Mouse (Mus musculus) layer of hippocampus, postnatal 14 days (tissue): ENCODE results near the gene Selenof. TPM values are rescaled to one million over a fixed set of nuclear protein-coding genes. Genes with fewer than 3 reads are reported as not detected.
A peak's percentile ranks its signal among the peaks of the same experiment; 100 is the strongest.
"Not testable (repeated sequence)": the region's sequence is repeated elsewhere in the genome, so short reads cannot be mapped to it uniquely, and the experiment has no call there.

Source experiments
- DNase-seq, 2 experiments: peaks; one replicate each; pipeline ENCODE4 v3.0.0; 2021 to 2022; ENCODE audit warnings: low spot score in 2 of 2, mixed read lengths in 1 of 2
- total RNA-seq, 2 experiments: library from RNA; stranded (reverse); gene quantifications; 2 replicates each; pipeline ENCODE4 v1.2.3; 2021

The Selenof gene
- total RNA-seq, 2 experiments from 2014 or later = 296 to 301 TPM

GRCm38 (mm10) chr3:144597790-144598467, 27.8 kb downstream of the Selenof start:
- no peak for DNase-seq

GRCm38 (mm10) chr3:144602413-144602812, 32.3 kb downstream of the Selenof start:
- no peak for DNase-seq

- no peak for DNase-seq
Measured at GRCm38 (mm10) chr3:144602819-144603218, 32.7 kb downstream of the Selenof start.

GRCm38 (mm10) chr3:144603558-144603957, 33.5 kb downstream of the Selenof start:
- no peak for DNase-seq

- DNase-seq = no peak
Measured at GRCm38 (mm10) chr3:144604205-144604604, 34.1 kb downstream of the Selenof start.

- not testable (repeated sequence) for DNase-seq
Measured at GRCm38 (mm10) chr3:144605811-144606210, 35.7 kb downstream of the Selenof start.

GRCm38 (mm10) chr3:144606449-144606848, 36.3 kb downstream of the Selenof start:
- no peak for DNase-seq

- DNase-seq = no peak
Measured at GRCm38 (mm10) chr3:144608090-144608489, 38.0 kb downstream of the Selenof start.

GRCm38 (mm10) chr3:144610759-144611158, 40.7 kb downstream of the Selenof start:
- DNase-seq = no peak

- peak in 1 of 2 experiments; percentile 24 for DNase-seq
Measured at GRCm38 (mm10) chr3:144611626-144612271, 41.6 kb downstream of the Selenof start.

- DNase-seq = no peak
Measured at GRCm38 (mm10) chr3:144612382-144612781, 42.3 kb downstream of the Selenof start.

- DNase-seq = no peak
Measured at GRCm38 (mm10) chr3:144614277-144614676, 44.2 kb downstream of the Selenof start.

- DNase-seq = no peak
Measured at GRCm38 (mm10) chr3:144614698-144615097, 44.6 kb downstream of the Selenof start.

- no peak for DNase-seq
Measured at GRCm38 (mm10) chr3:144615459-144615858, 45.4 kb downstream of the Selenof start.

GRCm38 (mm10) chr3:144616654-144617425, 46.7 kb downstream of the Selenof start:
- peak; percentile 80 to 89 for DNase-seq

- no peak for DNase-seq
Measured at GRCm38 (mm10) chr3:144617633-144618180, 47.6 kb downstream of the Selenof start.

- DNase-seq = no peak
Measured at GRCm38 (mm10) chr3:144622930-144623612, 53.0 kb downstream of the Selenof start.

GRCm38 (mm10) chr3:144625691-144626090, 55.6 kb downstream of the Selenof start:
- no peak for DNase-seq

- no peak for DNase-seq
Measured at GRCm38 (mm10) chr3:144628005-144628914, 58.2 kb downstream of the Selenof start.

- no peak for DNase-seq
Measured at GRCm38 (mm10) chr3:144628915-144629230, 58.8 kb downstream of the Selenof start.
